Mouse (Mus musculus) kidney, postnatal 25 days (tissue): ENCODE measurements around the gene Otor.
A peak's percentile ranks its signal among the peaks of the same experiment; 100 is the strongest.

Source experiments
- DNase-seq, 2 experiments: peaks; one replicate each; pipeline ENCODE4 v3.0.0; 2021; ENCODE audit warnings: mixed read lengths in 2 of 2

Gene Otor

DNA sequence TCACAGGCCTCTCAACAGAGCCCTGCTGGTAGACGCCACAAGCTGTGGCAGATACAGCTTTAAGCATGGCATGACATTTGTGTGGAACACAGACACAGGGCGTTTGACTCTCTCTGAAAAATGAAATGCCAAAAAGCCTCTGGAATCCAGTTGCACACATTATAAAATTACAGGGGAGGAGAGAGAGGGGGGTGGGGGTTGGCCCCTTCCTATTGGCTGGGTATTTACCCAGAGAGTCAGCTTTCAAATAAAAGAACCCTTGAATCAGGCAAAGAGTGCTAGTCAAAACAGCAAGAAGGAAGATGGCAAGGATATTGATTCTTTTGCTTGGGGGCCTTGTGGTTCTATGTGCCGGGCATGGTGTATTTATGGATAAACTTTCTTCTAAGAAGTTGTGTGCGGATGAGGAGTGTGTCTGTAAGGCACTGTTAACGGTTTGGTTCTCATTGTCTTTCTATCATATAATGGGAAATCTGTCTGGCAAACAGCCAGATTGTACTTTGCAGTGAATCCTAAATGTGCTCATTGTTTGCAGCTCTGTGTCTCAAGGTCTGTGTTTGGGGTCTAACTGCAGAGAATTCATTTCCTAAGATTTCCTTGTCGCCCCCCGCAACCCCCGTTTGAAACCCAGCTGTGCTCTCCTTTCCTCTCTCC is at the start of gene Otor:
Gene Otor, plus strand, starts transcription at position 276 of the 654 bp plus-strand sequence.
- DNase-seq, result no peak

DNA sequence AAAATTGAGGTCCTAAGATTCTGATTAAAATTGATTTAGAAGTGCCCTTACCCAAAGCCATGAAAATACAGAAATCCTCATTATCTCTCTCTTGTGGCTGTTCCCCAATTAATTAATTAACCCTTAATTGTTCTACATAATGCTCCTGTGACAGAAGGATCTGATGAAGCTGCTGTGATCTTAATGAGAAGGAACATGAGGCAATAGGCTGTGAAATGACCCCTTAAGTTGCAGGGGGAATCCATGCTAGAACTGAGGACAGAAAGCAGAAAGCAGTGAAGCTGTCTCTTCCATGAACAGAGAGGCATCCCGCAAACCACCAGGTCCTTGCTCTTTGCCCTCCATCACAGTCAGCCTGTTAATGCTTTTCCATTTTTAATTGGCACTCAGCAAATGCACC is 47.0 kb upstream of the Otor start:
- no peak for DNase-seq

DNA sequence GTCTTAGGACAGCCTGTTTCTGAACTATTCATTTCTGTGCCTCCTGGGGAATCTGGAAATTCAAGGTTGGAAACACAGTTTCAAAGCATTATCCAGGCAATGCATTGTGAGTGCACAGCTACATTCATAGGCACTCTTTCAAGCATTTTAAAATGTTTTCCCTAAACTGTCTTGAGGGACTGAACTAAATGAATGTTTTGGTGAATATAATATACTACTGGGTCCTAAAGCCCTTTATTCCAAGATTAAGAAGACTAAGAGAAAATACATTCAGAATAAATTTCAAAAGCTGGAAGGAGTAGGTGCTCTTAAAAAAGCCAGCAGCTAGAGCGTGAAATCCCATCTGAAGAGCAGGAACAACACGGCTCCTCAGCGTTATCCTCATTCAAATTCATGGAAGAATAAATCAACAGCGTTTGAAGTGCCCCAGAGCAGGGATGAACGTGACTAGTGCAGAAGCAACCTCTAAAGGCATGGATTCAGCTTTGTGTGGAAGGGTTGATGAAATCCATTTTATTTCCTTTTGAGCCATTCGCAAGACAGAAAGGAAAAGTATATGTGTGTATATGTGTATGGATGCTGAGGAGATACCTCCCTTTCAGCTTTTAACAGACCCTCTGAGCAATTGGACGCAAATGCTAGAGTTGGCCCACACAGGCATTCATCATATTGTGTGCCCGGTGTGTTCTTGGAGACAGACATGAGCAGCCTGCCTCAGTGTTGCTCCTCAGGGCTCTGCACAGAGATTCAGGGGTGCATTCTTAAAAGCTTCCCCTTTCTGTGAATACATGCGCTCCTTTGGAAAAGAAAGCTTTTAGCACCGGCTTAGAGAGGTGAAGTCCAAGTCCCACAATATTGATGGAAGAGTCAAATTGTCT is 45.7 kb upstream of the Otor start:
- no peak for DNase-seq

DNA sequence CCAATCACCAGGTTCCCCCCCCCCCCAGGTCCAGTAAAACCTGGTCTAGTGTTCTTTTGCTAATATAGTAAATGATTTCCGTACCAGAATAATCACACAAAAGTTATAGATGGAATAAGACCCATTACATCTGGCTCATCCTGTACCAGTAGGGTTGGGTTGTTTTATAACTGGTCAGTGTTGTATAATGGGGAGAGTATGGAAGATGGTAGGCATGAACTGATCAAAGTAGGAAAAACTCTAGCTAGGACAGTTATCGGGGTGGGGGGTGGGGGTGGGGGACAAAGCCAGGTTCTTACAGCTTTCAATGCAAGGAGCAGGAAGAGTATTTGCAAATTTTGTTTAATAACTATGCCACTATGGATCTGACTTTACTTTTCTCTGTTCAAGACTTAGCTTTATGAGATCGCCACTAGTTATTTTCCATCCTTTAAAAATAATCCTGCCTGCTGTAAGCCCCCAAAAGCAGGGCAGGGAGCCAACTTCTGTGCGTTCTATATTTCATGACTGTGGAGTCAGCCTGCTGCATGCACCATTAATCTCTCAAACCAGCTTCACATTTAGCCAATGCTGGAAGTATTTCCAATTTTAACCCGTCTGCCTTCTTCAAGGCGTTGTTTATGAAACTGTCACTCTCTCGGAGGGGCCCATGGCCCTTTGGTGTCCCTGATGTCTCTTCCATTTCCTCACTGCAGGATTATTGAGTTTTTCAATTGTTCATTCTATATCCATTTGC is 43.8 kb upstream of the Otor start:
- no peak for DNase-seq

DNA sequence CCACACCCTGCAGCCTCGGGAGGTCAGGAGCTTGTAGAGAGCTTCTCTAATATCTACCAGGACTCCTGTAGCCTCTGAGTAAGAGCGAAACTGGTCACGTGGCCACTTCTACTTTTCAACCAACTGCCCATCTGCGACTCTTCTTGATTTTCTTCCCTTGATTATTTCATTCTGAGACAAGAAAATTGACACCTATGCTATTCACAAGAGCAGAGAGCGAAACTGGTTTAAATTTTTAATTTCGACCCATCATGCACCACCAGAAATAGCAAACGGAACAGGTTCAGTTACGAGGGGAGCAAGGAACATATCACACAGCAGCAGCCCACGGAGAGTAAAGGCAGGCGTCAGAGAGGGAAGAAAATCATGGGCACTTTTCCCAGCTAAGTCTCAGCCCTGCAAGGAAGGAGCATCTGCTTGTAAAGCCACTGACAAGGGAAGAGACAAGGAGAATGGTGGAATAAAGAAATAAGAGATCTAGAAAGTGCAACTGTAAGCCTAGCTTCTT is 43.1 kb upstream of the Otor start:
- DNase-seq, result peak in 1 of 2 experiments; percentile 20

DNA sequence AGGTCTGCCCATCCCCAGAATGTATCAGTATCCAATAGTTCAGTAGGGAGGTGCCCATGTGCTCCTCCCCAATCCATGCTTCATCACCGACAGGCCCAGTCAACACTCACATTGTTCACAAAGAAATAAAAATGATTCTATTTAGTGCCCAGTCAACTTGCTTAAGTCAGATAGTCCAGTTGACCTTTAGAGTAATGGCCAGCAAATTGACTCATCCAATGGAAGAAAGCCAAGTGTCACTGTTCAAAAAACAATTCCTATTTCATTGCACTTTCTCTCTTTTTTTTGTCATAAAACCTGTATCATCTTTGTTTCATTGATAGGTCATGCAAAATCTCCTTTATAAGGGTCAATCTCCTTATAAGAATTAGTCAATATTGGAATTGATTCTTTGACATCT is 36.7 kb upstream of the Otor start:
- DNase-seq, result no peak

DNA sequence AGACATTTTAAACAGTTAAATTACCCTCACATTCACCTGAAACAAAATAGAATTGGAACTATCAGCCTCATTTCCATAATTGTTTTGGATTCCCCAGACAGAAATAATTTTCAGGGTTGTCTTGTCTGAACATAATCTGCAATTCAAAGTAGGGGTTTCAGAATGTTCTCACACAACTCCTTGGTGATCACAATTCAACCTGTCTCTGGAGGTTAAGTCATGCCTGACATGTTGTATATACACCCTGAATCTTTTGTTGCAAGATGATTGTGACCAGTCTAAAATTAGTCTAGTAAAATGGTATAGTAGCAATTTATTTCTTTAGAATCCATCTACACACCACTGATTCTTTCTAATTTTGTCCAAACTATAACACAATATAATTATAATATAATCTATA is 23.0 kb upstream of the Otor start:
- no peak for DNase-seq

DNA sequence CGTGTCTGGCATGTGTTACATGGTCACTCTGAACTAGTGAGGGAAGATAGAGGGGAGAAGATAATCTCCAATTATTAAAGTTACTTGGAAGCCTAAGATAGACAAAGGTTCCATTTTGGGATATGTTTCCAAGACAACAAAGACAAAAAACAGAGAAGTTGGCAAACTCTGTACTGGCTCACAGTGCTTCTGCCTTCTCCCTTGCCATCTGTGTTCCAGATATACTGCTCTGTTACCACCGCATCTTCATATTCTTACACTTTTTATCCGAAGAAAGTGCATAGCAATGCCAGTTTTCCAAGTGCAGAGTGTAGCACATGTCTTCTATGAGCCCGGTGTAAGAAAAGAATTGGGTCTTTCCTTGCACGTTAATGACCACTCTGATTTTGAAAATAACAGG is 21.5 kb upstream of the Otor start:
- no peak for DNase-seq

DNA sequence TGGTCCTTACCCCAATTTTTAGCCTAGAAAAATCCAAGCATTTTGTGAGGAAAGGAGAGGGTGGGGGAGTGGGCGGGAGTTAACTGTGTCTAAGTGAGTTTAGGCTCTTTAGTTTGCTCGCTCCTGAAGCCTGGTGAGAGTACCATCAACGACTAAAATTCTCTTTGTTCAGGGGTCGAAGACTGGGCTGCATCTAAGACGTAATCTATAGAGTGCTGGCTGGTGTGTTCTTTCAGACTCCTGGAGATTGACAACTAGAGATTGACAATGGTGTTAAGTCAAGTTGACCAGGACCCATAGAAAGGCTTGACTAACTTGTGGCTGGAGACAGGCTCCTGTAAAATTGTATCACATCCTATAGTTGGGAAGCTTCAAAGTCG is 15.9 kb upstream of the Otor start:
- DNase-seq, result no peak

DNA sequence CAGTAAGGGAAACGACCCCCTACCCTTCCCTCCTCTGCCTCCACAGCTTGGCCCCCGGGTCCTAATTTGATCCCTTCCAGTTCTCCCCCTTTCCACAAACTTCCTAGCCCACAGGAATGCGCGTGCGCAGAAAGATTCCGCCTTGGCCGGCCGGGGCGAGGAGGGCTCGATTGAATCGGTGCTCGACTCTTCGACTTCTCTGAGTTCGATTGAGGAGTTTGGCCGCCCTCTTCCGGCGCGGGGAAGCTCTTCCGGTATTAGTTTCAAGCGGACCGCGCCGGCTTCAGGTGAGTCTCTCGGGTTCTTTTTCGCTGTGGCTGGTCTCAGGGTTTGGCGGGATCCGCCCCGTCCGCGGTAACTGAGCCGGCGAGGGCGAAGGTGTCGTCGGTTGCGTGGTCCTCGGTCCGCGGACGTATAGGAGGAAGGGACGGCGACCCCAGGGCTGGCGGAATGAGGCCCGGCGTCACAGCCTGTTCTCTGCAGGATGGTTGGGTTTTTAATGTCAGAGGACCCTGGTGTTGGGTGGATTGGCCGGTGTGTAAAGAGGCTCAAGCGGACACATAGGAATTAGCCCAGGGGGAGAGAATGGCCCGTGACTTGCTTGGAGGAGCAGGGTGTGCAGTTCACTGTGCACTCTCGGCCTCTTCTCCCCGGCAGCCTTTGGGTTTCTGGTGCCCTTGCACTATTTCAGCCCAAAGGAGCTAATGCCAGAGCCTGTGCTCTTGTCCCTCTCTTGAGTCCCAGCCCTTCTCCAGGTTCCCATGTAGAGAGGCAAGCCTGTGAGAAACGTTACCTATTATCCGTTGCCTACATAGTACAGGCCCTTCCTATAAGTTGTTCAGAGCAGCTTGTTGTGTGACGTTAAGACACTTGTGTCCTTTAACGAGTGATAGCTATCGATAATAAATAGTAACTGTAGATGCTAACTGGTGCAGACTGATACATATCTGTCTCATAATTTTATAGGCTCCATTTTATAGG is 15.2 kb upstream of the Otor start, which contains the start of gene Snrpb2:
Gene Snrpb2, plus strand, starts transcription at position 228 of the 981 bp plus-strand sequence.
- peak; percentile 94 for DNase-seq

DNA sequence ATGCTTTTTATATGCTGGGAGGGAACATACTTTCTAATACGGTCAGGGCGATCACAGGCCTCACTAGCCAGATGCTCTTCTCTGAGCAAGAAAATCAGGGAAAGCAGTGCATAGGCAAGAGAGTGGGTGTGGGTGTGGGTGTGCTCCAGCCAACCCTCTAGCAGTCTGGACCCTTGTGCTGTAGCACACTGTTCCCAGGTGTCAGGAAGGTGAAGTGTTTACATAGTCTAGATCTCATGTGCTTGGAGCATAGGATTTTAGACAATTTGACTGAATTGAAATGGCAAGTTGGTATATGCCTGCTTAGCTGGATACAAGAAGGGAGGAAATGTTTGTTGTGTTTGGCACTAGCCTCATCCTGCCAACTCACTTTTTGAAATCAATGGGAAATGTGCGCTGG is 12.4 kb upstream of the Otor start:
- DNase-seq, result no peak

DNA sequence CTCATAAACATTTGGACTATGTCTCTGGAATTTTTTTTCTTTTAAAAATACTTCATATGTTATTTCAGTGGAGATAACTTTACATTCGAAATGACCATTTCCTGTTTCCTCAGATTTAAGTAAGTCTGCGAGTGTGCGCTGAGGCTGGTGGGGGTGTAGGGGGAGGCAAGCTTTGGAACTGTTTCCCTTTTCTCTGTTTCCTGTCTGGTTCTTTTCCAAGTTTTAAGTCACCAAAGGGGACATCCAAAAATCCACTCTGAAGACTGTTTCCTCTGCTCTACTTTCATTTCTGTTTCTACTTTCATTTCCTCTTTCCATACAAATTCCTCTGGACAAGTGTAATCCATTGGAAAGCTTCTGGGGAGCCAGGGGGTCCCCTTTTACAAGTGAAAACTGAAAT is 3.4 kb downstream of the Otor start:
- peak in 1 of 2 experiments; percentile 42 for DNase-seq

DNA sequence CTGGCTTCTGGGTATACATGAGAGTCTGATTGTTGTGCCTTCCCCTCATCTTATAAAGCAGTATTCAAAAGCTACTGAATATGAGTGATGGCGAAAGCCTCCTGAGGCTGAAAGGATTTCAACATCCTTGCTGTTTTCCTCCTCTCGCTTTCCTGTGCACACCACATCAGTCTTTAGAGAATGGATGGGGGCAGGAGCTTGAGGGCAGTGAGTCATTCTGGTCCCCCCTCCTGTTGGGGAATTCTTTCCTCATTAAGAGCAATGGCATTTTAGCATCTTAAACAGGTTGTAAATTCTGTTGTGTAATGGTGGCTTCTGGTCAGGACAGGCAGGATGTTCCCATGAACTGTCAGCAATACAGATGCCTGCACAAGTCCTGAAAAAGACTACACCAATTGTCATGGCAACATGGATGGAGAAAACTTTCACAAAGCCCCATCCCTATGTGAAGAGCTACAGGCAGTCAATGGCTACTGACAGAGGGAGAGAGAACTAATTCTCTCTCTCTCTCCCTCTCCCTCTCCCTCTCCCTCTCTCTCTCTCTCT is 6.7 kb downstream of the Otor start:
- DNase-seq, result no peak

DNA sequence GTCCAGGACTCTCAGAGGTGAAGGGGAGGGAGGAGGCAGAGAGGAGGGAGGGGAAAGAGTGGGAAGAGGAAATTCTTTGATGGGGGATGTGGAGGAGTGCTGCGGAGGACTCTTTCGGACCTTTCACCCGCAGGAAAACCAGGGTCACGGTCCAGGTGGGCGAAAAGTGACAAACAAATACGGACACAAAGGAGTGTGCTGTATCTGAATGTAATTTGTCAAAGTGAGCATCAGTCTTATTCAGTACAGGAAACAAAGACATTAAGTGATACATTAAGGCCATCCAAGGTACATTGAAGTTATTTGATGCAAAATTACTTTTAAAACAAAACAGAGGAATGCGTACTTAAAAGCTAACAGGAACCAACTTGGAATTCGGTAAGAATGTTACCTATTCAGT is 11.6 kb downstream of the Otor start:
- no peak for DNase-seq

DNA sequence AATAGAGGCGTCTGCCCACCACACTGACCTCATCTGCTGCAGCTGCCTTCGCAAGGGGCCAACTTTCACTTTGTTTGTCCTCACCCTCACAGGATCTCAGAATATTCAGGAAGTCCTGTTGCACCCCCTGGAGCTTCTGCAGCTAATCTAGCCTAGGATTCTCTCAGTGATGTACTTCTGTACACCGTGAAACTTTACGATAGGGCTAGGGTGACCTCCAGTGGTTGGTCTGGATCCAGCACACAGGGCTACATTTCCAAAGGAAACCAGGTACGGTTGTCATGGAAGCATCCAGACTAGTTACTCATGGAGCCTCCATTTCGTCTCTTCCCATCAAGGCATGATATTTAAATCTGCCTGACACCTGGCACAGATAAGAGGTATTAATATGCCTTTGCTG is 15.5 kb downstream of the Otor start:
- peak; percentile 54 to 62 for DNase-seq

DNA sequence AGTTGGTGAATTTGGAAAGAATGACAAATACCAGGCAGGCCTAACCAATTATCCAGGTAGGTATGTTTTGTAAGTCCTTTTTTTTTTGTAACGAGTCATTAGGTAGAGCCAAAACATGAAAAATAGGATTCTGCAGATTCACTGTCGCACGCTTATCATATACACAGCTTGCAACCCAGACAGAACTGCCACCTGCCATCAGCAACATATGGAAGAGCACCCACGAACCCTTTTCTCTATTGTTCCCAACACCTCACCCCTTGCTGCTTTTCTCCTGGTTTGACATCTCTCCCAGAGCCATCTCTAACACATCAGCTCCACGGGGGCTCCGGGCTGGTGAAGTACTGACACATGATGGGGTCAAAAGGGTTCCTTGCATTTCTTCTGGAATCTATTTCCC is 16.5 kb downstream of the Otor start:
- DNase-seq, result no peak

DNA sequence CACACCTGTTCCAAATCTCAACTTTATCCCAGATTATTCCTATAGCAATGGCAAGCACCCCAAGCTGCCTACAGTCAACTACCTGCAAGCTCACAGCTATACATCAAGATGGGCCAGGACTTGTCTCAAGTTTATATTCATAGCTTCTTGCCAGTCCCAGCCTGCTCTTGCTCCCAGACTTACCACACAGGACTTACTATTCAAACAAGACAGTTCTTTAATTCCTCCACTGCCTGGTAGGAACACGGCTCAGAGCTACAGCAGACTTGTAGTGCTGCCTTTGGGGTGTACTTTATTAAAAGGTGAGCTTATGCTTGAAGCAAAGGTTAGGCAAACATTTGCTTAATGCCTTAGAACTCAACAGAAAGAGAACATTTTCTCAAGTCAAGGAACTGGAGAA is 18.9 kb downstream of the Otor start:
- DNase-seq, result no peak

DNA sequence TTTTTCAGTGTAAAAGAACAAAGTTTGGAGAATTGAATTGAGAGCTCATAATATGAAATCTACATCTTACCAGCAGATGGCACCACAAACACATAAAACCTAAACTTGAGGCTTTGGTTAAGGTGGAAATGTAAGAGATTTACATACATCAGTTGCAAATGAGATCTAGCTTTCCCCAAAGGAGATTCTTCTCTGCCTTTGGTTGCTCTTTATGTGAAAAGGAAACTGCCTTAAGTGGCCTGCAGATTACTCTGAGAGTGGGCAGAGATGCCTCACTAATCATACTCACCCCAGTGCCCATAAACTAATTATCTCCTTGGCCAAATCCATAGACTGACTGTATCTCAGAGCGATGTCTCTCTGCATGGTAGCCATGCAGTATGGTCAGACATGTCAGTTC is 35.6 kb downstream of the Otor start:
- DNase-seq, result no peak

DNA sequence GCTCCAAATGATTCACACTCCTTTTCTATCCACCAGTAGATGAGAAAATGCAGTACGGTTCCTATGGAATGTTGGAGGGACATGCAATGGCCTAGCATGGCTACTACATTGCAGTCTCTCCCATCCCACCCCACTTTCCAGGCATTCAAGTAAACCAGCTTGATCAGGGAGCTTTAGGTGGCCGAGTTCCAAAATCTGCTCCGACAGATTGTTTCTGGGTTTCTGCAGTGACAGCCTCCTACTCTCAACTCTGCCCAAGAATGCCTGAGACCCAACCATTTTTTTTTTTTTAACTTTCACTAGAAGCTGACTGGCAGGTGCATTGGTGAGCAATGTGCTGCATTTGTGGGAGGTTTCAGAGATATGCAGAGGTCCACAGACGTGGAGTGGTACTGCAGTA is 36.4 kb downstream of the Otor start:
- DNase-seq, result no peak

DNA sequence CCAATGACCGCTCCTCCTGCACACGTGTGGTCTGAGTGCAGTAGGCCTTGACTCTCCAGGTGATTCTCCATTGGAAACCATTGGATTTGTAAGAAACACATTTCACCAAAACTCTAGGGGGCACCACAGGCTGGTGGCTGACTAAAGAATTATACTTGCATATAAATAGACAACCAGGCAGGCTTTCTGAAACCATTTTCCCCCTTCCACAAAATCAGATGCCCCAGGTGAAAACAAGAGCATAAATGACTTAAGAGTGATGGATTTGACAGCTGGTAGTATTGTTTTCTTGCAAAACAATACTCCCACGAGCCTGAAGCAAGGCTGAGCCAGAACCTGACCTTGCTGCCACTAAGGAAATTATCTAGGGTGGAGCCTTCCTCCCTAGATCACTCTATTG is 39.2 kb downstream of the Otor start:
- no peak for DNase-seq

DNA sequence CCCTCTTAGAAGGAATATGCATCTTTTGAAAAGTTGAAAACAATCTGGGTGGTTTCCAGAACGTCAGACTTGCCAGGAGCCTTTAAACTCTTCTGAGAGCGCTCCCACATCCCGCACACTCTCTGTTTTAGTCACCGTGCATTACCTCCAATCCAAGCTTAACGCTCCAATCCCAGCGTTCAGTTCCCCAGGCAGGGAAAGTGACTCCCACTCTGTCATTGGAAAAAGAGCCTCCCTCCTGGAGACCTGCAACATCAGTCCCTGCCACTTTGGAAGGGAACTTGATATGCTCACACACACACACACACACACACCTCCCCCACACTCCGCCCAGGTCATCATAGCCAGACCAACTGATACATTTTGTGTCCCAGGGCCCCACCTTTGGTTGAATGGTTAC is 39.9 kb downstream of the Otor start:
- DNase-seq, result no peak

DNA sequence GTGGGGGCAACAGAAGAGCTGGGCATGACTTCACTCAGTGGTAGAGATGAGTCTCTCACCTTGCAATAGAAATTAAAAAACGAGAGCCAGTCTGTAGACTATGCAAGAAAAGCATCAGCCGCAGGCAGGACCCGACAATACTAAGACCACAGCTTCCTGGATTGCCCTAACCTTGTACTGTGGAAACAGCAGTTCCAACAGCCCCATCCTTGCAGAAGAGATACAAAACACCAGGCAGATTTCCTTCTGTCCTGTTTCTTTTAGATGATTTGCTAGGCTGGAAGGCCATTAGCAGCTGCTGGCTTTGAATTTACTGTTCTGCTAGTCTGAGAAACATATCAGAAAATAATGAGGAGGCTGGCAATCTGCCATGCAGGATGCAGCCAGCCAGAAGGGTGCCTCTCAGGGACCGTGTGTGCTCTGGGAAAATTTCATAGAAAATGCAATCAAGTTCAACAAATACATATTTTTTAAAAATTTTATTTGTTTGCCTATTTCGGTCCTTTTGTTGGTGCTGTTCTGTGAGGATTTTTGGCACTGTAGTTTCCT is 52.9 kb downstream of the Otor start:
- DNase-seq, result no peak
